Mouse (Mus musculus): ENCODE measurements at regions not wholly inside any gene's neighbourhood (a gene's known extent, or its start where the extent isn't known, plus 50 kb on each side); places are given as distances from the start of the nearest gene placed in this dataset.

GRCm38 (mm10) chr2:92712266-92713144, 113.0 kb downstream of the Chst1 start:
- TF ChIP-seq CTCF (IDR thresholded peaks at IDR 0.05; ENCODE audit: control insufficient read depth, insufficient read depth, insufficient read length) = no peak
- no peak for TF ChIP-seq MYOD1 (IDR thresholded peaks at IDR 0.05; ENCODE audit: control insufficient read depth, insufficient read length, low read depth)
- no peak for TF ChIP-seq USF1 (IDR thresholded peaks at IDR 0.05; ENCODE audit: low read depth)
- TF ChIP-seq CEBPB (IDR thresholded peaks at IDR 0.05; ENCODE audit: low read depth) = no peak
- TF ChIP-seq MAX (IDR thresholded peaks at IDR 0.05) = no peak
- no peak for TF ChIP-seq FOSL1 (IDR thresholded peaks at IDR 0.05; ENCODE audit: insufficient read depth, low read length, poor library complexity, severe bottlenecking)
- no peak for TF ChIP-seq MYOG (IDR thresholded peaks at IDR 0.05; ENCODE audit: control insufficient read depth, extremely low read depth, insufficient read length)

Data from C2C12 (cell line).